Mouse (Mus musculus): ENCODE data around the gene Srarp. TPM values are rescaled to one million over a fixed set of nuclear protein-coding genes. Genes with fewer than 3 reads are reported as not detected.

The Srarp gene
- total RNA-seq (2022): 1 to 10 TPM; 2.8 to 4.9 (median 3.0) TPM

GRCm38 (mm10) chr4:141435974-141436373 is at the start of gene Srarp:
Srarp (minus strand) TSS chr4:141436105.
- no peak for DNase-seq (ENCODE audit: low spot score in 2 of 2)

GRCm38 (mm10) chr4:141484071-141484470 is 48.2 kb upstream of the Srarp start:
- DNase-seq (ENCODE audit: low spot score in 2 of 2): no peak

- no peak for DNase-seq (ENCODE audit: low spot score in 2 of 2)
Measured at GRCm38 (mm10) chr4:141479411-141479810, 43.5 kb upstream of the Srarp start.

DNA sequence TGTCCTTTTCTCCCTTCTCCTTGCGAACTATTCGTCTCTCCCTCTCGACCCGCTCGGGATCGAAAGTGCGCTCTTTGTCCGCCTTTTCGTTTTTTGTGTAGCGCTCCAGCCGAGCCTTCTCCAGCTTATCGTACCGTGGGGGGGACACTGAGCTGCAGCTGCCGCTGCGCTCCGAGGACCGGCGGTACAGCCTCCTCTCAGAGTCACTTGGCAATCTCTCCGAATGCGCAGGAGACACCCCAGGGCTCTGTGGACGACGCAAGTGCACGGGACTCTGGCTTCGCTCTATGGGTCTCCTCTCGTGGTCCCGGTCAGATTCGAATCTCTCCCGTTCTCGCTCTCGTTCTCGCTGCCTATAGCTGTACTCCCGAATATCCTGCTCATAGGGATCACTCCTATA is 42.9 kb upstream of the Srarp start:
- no peak for DNase-seq (ENCODE audit: low spot score in 2 of 2)

DNA sequence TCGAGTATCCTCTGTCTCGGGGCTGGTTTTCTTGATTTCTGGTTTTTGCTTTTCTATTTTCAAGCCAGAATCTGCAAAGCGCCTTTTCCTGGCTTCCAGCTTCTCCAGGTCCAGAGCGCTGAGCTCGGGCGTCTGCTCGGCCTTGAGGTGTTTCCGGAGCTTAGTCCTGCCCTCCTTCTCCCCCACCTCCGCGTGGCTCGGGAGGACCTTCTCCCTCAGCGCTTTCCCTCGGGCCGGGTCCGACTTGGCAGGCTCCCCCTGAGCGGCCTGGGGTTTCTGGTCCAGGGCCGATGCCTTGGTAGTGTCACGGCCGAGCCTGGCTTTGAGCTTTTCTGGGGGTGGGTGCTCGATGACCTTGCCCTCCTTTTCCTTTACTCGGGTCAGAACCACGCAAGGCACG is 42.3 kb upstream of the Srarp start:
- DNase-seq (ENCODE audit: low spot score in 2 of 2): no peak

- DNase-seq (ENCODE audit: low spot score in 2 of 2): peak; percentile 49 to 71
Measured at GRCm38 (mm10) chr4:141477681-141478102, 41.8 kb upstream of the Srarp start.

DNA sequence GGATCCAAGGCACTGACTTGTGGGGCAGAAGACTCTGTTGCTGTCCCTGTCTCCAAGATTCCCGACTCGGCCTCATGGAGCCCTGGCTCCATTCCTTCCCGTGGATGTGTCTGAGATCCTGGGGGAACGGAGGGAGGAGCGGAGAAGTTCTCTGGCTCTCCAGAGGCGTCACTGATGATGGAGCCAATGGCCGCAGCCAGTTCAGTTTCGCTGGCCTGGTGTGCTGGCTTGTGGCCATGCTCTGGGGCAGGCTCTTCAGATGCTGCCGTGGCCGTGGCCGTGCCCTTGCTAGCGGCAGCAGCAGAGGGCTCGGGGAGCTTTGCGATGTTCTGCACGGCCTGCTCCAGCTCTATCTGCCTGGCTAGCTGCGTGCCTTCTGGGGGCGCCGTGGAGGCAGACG is 38.5 kb upstream of the Srarp start:
- no peak for DNase-seq (ENCODE audit: low spot score in 2 of 2)

GRCm38 (mm10) chr4:141472641-141473321 is 36.9 kb upstream of the Srarp start:
- DNase-seq (ENCODE audit: low spot score in 2 of 2): no peak

GRCm38 (mm10) chr4:141471491-141471890 is 35.6 kb upstream of the Srarp start:
- no peak for DNase-seq (ENCODE audit: low spot score in 2 of 2)

DNA sequence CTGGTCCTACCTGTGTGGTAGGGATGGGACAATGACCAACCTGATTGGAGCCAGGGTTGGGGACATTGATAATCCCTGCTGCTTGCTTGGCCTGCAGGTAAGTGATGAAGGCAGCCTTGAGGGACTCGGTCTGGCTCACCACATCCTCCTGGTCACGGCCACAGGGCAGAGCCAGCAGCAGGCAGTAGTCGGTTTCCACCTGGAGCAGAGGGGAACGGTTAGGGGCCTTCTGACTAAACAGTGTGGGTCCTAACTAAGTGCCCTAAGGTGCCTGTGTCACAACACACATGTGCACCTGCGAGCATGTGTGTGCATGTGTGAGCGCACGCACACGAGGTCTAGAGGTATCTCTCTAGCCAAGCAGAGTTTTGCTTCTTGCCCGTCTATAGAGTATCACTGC is 33.4 kb upstream of the Srarp start:
- DNase-seq (ENCODE audit: low spot score in 2 of 2): no peak

DNA sequence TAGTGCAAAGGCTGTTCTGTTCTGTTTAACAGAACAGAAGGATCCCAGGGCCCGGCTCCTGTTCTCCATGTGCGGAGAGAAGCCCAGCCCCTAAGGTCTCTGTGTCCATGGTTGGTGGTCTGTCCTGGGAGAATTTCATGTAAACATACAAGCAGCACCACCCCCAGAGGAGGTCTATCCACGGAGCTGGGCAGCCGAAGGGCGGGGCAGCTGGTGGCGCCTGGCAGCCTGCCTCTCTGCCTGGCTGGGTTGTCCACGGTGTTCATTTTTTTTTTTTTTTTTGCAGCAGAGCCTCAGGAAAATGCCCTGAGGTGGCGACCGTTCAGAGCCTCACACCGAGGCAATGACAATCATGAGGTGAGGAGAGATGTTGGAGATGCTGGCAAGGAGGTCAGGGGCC is 32.7 kb upstream of the Srarp start:
- DNase-seq (ENCODE audit: low spot score in 2 of 2): no peak

DNA sequence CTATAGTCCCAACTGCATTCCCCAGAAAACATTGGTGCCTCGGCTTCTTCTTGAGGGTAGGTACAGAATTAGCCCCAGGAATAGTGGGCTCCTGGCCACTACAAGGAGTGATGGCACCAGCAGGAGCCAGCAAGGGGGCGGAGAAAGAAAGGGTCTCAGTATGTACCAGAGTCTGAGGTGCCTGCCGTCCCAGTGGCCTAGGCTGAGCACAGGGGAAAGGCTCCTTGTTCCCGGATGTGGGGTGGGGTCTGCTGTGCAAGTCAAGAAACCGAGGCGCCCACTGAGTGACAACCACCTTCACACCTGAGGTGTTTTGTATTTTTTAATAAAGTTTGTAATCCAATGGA is 31.6 kb upstream of the Srarp start:
- DNase-seq (ENCODE audit: low spot score in 2 of 2): no peak

DNA sequence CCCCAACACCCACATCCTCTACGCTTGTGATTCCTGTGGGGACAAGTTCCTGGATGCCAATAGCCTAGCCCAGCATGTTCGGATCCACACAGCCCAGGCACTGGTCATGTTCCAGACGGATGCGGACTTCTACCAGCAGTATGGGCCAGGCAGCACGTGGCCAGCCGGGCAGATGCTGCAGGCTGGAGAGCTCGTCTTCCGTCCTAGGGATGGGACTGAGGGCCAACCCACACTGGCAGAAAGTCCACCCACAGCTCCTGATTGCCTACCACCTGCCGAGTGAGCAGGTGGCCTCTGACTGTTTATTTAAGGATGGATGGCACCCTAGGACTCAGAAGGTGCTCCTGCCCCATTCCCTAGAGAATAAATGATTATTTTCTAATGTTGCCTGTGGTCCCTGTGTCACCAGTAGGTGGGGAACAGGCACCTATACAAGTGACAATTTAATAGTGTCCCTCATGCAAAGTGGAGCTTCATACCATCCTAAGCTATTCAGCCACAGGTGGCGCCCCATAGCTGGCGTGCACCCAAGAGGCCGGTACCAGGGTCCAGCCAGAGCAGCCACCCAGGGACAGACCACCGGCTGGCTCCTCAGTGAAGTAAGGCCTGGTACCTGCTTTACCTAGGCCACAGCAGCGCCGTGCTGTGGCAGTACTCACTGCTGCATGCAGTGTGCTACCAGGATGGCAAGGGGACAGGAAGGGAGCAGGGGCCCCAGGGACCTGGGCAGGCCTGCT is 31.1 kb upstream of the Srarp start:
- no peak for DNase-seq (ENCODE audit: low spot score in 2 of 2)

DNA sequence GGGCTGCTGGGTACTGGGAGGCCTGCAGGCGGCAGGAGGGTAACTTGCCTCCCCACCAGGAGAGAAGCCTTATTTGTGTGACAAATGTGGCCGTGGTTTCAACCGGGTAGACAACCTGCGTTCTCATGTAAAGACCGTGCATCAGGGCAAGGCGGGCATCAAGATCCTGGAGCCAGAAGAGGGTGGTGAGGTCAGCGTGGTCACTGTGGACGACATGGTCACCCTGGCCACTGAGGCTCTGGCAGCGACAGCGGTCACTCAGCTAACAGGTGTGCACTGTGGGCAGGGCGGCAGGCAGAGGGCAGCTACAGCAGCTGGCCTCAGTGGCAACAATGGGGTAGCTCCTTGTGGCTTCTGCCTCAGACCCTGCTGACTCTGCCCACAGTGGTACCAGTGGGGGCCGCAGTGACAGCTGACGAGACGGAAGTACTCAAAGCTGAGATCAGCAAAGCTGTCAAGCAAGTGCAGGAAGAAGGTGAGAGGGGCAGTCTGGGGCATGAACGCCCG is 30.4 kb upstream of the Srarp start:
- DNase-seq (ENCODE audit: low spot score in 2 of 2): no peak

- DNase-seq (ENCODE audit: low spot score in 2 of 2): no peak
Measured at GRCm38 (mm10) chr4:141465512-141466288, 29.8 kb upstream of the Srarp start.

- no peak for DNase-seq (ENCODE audit: low spot score in 2 of 2)
Measured at GRCm38 (mm10) chr4:141464722-141465121, 28.8 kb upstream of the Srarp start.

DNA sequence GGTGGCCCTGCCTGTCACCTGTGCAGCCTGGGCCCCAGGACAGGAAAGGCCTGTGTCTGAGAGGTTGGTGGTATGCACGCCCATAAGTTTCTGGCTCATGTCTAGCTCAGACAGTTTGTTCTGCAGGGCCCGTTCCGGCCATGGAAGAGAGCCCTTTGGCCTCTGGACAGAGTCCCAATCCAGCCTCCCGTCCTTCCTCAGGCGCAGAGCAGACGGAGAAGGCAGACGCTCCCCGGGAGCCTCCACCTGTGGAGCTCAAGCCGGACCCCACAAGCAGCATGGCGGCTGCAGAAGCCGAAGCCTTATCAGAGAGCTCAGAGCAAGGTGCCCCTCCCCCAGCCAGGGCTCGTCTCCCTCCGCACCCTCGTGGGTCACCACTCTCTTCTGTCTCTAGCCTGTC is 27.6 kb upstream of the Srarp start:
- DNase-seq (ENCODE audit: low spot score in 2 of 2): no peak

DNA sequence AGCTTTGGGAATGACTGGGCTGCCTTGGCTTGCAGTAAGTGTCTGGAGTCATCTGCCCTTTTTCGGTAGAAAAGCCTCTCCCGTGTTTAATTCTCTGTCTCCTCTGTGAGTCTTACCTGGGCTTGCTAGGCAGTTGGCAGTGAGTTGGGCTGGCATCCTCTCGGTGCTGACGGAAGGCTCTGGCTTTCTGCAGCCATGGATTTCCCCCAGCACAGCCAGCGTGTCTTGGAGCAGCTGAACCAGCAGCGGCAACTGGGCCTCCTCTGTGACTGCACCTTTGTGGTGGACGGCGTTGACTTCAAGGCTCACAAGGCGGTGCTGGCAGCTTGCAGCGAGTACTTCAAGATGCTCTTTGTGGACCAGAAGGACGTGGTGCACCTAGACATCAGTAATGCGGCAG is 25.7 kb upstream of the Srarp start:
- no peak for DNase-seq (ENCODE audit: low spot score in 2 of 2)

DNA sequence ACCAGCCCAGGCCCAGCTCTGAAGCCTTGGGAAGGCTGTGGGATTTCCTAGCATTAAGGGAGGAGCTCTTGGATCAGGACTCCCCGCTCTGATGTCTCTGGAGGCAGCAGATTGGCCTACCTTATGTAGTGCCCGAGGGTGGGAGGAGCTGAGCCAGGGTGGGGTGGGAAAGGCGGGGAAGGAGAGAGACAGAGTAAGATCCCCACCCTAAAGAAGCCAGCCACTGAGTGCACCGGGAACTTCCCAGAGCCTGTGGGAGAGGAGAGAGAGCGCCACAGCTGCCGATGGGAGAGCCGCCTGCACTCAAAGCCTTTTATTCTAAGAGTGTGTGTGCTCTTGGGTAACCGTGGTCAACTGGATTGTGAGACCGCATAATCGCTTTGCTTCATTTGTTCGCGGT is 25.2 kb upstream of the Srarp start:
- DNase-seq (ENCODE audit: low spot score in 2 of 2): no peak

DNA sequence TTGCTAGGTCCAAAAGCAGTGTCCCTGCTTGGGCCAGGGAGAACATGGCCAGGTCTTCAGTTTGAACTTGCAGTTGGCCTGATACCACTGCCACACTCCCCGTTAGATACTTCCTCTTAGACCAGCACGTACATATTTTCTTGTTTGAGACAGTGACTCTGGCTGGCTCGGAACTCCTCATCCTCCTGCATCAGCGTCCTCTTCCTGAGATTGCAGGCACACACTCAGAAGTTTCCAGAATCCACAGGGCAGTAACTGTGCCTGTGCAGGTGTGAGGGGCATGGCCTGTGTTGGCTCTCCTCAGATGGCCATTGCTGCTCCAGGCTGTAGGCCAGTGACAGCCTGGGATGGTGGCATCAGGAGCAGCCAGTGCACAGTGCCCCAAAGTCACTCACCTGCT is 24.6 kb upstream of the Srarp start:
- no peak for DNase-seq (ENCODE audit: low spot score in 2 of 2)

GRCm38 (mm10) chr4:141459766-141460165 is 23.9 kb upstream of the Srarp start:
- DNase-seq (ENCODE audit: low spot score in 2 of 2): no peak

DNA sequence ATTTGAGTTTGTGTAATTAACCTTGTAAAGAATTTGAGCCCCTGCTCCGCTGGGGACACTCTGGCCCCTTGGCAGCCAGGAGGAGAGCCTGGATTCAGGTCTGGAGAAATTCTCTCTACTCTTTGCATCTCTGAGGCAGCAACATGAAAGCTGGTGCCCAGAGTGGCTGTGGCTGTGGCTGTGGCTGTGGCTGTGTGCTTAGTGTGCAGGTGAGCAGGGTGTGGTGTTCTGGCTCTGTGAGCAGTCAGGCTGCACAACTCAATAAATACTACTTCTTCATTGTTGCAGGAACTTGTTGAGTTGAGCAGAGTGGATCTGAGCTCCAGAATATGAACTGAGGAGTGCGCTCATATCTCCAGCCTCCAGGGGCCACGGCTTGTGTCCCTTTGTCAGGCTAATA is 23.0 kb upstream of the Srarp start:
- DNase-seq (ENCODE audit: low spot score in 2 of 2): no peak

Data from left cerebral cortex, adult 8-10 months (tissue).